Mouse (Mus musculus) C2C12 (cell line): ENCODE results near the gene Apobr.

Experiments
- CEBPB ChIP-seq: IDR thresholded peaks from one replicate; pipeline ENCODE4 v1.6.1; 2011; ENCODE audit warnings: low read depth, mild to moderate bottlenecking, control low read depth, moderate library complexity
- CTCF ChIP-seq: IDR thresholded peaks from one replicate; pipeline ENCODE4 v1.5.1; 2011; ENCODE audit not compliant: control insufficient read depth, insufficient read depth, insufficient read length
- MAX ChIP-seq: IDR thresholded peaks from one replicate; pipeline ENCODE4 v1.6.1; 2011; ENCODE audit warnings: mild to moderate bottlenecking, control low read depth

GRCm38 (mm10) chr7:126602650-126603049, 17.9 kb downstream of the Apobr start:
- TF ChIP-seq CTCF (no peak), CEBPB (no peak), MAX (no peak)
